Mouse (Mus musculus): ENCODE data around the gene Gm20388. TPM values are rescaled to one million over a fixed set of nuclear protein-coding genes. Genes with fewer than 3 reads are reported as not detected.

Gm20388 gene
- polyA plus RNA-seq, 1 experiment from 2014 or later, result not detected

GRCm38 (mm10) chr8:123387041-123387440 lies 3476.4 kb downstream of the Gm20388 start:
- 79% methylated on average over 3 of the region's 3 CpGs for WGBS
- peaks cover 92% of the 10 kb centered on the region for H3K36me3 ChIP-seq
- ATAC-seq (replicated peaks; ENCODE audit: insufficient number of reproducible peaks, insufficient read depth, low FRiP score, low read depth), result no peak
- no peak overlapping the region for H3K4me2 ChIP-seq
- no peak overlapping the region for H3K27ac ChIP-seq
- 0 out of 2 replicates have a peak, but pooled peaks cover 3% of the 10 kb centered on the region for H3K4me1 ChIP-seq (replicated peaks)
- H3K4me3 ChIP-seq, result no peak overlapping the region
- no peak overlapping the region for H3K9ac ChIP-seq
- H3K27me3 ChIP-seq, result no peaks in the 10 kb centered on the region
- H3K9me3 ChIP-seq (replicated peaks), result no peaks in the 10 kb centered on the region

GRCm38 (mm10) chr8:123387801-123388200 lies 3477.2 kb downstream of the Gm20388 start:
- Histone ChIP-seq H3K9ac (no peak overlapping the region), H3K4me2 (no peak overlapping the region), H3K27ac (no peak overlapping the region), H3K4me1 (replicated peaks) (0 out of 2 replicates have a peak, but pooled peaks cover 3% of the 10 kb centered on the region), H3K36me3 (peaks cover 92% of the 10 kb centered on the region), H3K4me3 (no peak overlapping the region), H3K9me3 (replicated peaks) (no peaks in the 10 kb centered on the region), H3K27me3 (no peaks in the 10 kb centered on the region)
- WGBS, result 71% methylated on average over 8 of the region's 8 CpGs
- no peak for ATAC-seq (replicated peaks; ENCODE audit: insufficient number of reproducible peaks, insufficient read depth, low FRiP score, low read depth)

GRCm38 (mm10) chr8:123389026-123389425 lies 3478.4 kb downstream of the Gm20388 start:
- Histone ChIP-seq H3K27me3 (no peaks in the 10 kb centered on the region), H3K4me1 (replicated peaks) (0 out of 2 replicates have a peak, but pooled peaks cover 3% of the 10 kb centered on the region), H3K9ac (no peak overlapping the region), H3K4me2 (no peak overlapping the region), H3K9me3 (replicated peaks) (no peaks in the 10 kb centered on the region), H3K27ac (no peak overlapping the region), H3K4me3 (no peak overlapping the region), H3K36me3 (peaks cover 92% of the 10 kb centered on the region)
- ATAC-seq (replicated peaks; ENCODE audit: insufficient number of reproducible peaks, insufficient read depth, low FRiP score, low read depth), result no peak
- WGBS, result 94% methylated on average over 7 of the region's 7 CpGs

- H3K27me3 ChIP-seq, result no peaks in the 10 kb centered on the region
- no peak overlapping the region for H3K4me3 ChIP-seq
These were observed 3487.7 kb downstream of the Gm20388 start for GRCm38 (mm10) chr8:123398308-123398707.

GRCm38 (mm10) chr8:123401936-123402335 lies 3491.3 kb downstream of the Gm20388 start:
- WGBS, result 89% methylated on average over 9 of the region's 9 CpGs
- Histone ChIP-seq H3K4me1 (replicated peaks) (peaks cover 1% of the 10 kb centered on the region; the same call in 1 of the 2 replicates), H3K27ac (no peak overlapping the region), H3K4me3 (no peak overlapping the region), H3K27me3 (peaks cover 1% of the 10 kb centered on the region), H3K4me2 (no peak overlapping the region), H3K9me3 (replicated peaks) (no peaks in the 10 kb centered on the region), H3K36me3 (peaks cover 61% of the 10 kb centered on the region), H3K9ac (no peak overlapping the region)
- no peak for ATAC-seq (replicated peaks; ENCODE audit: insufficient number of reproducible peaks, insufficient read depth, low FRiP score, low read depth)

More at GRCm38 (mm10) chr8:123398308-123398707, 3487.7 kb downstream of the Gm20388 start:
- no peak overlapping the region for H3K4me2 ChIP-seq
- ATAC-seq (replicated peaks; ENCODE audit: insufficient number of reproducible peaks, insufficient read depth, low FRiP score, low read depth), result no peak
- H3K36me3 ChIP-seq, result peaks cover 96% of the 10 kb centered on the region
- no peaks in the 10 kb centered on the region for H3K9me3 ChIP-seq (replicated peaks)
- no peak overlapping the region for H3K9ac ChIP-seq
- H3K4me1 ChIP-seq (replicated peaks), result no peaks in the 10 kb centered on the region
- no peak overlapping the region for H3K27ac ChIP-seq
- WGBS, result 89% methylated on average over 13 of the region's 13 CpGs

- ATAC-seq (replicated peaks; ENCODE audit: insufficient number of reproducible peaks, insufficient read depth, low FRiP score, low read depth), result no peak
- H3K4me2 ChIP-seq, result no peak overlapping the region
- H3K36me3 ChIP-seq, result peaks cover 53% of the 10 kb centered on the region
- H3K9ac ChIP-seq, result no peak overlapping the region
- peaks cover 10% of the 10 kb centered on the region for H3K27me3 ChIP-seq
- H3K4me3 ChIP-seq, result no peak overlapping the region
- H3K4me1 ChIP-seq (replicated peaks), result peaks cover 2% of the 10 kb centered on the region; the same call in 1 of the 2 replicates
- 79% methylated on average over 9 of the region's 9 CpGs for WGBS
- no peaks in the 10 kb centered on the region for H3K9me3 ChIP-seq (replicated peaks)
- no peak overlapping the region for H3K27ac ChIP-seq
These were observed 3492.2 kb downstream of the Gm20388 start for GRCm38 (mm10) chr8:123402730-123403326.

GRCm38 (mm10) chr8:123404521-123404920 lies 3493.9 kb downstream of the Gm20388 start:
- no peak overlapping the region for H3K9ac ChIP-seq
- no peak for ATAC-seq (replicated peaks; ENCODE audit: insufficient number of reproducible peaks, insufficient read depth, low FRiP score, low read depth)
- 47% methylated on average over 8 of the region's 8 CpGs for WGBS

GRCm38 (mm10) chr8:123406786-123407185 lies 3496.1 kb downstream of the Gm20388 start, which contains the start of gene Mc1r:
Mc1r (plus strand) TSS chr8:123407107.
- Histone ChIP-seq H3K27me3 (peaks cover 39% of the 10 kb centered on the region), H3K36me3 (peaks cover 15% of the 10 kb centered on the region; the same call in 1 of the 2 replicates), H3K4me1 (replicated peaks) (peaks cover 36% of the 10 kb centered on the region), H3K4me3 (no peak within 1 kb of the TSS), H3K9me3 (replicated peaks) (no peaks in the 10 kb centered on the region), H3K9ac (no peak within 1 kb of the TSS), H3K4me2 (no peak within 1 kb of the TSS; the same call in 1 of the 2 replicates), H3K27ac (no peak within 1 kb of the TSS)
- 8% methylated on average over 4 of the region's 4 CpGs for WGBS
- no peak for ATAC-seq (replicated peaks; ENCODE audit: insufficient number of reproducible peaks, insufficient read depth, low FRiP score, low read depth)

More at GRCm38 (mm10) chr8:123404521-123404920, 3493.9 kb downstream of the Gm20388 start:
- Histone ChIP-seq H3K27ac (peak overlapping the region; percentile 16; the same call in 1 of the 2 replicates), H3K36me3 (peaks cover 36% of the 10 kb centered on the region), H3K4me3 (no peak overlapping the region), H3K4me2 (no peak overlapping the region), H3K4me1 (replicated peaks) (peaks cover 17% of the 10 kb centered on the region), H3K27me3 (peaks cover 18% of the 10 kb centered on the region), H3K9me3 (replicated peaks) (no peaks in the 10 kb centered on the region)

- no peak overlapping the region for H3K4me3 ChIP-seq
- ATAC-seq (replicated peaks; ENCODE audit: insufficient number of reproducible peaks, insufficient read depth, low FRiP score, low read depth), result no peak
- 85% methylated on average over 13 of the region's 13 CpGs for WGBS
- peaks cover 48% of the 10 kb centered on the region for H3K27me3 ChIP-seq
- H3K4me1 ChIP-seq (replicated peaks), result peaks cover 40% of the 10 kb centered on the region
- no peak overlapping the region for H3K27ac ChIP-seq
- H3K9ac ChIP-seq, result no peak overlapping the region
- H3K36me3 ChIP-seq, result peaks cover 8% of the 10 kb centered on the region; the same call in 1 of the 2 replicates
- H3K4me2 ChIP-seq, result no peak overlapping the region
- H3K9me3 ChIP-seq (replicated peaks), result no peaks in the 10 kb centered on the region
These were observed 3497.0 kb downstream of the Gm20388 start for GRCm38 (mm10) chr8:123407612-123408011.

- Histone ChIP-seq H3K9me3 (replicated peaks) (no peaks in the 10 kb centered on the region), H3K27me3 (peaks cover 60% of the 10 kb centered on the region), H3K9ac (no peak overlapping the region), H3K4me3 (no peak overlapping the region), H3K4me2 (no peak overlapping the region), H3K27ac (no peak overlapping the region), H3K36me3 (no peaks in the 10 kb centered on the region), H3K4me1 (replicated peaks) (peaks cover 40% of the 10 kb centered on the region)
- WGBS, result 55% methylated on average over 9 of the region's 9 CpGs
- no peak for ATAC-seq (replicated peaks; ENCODE audit: insufficient number of reproducible peaks, insufficient read depth, low FRiP score, low read depth)
These were observed 3498.2 kb downstream of the Gm20388 start for GRCm38 (mm10) chr8:123408586-123409544.

- no peaks in the 10 kb centered on the region for H3K36me3 ChIP-seq
- H3K4me3 ChIP-seq, result no peak overlapping the region
- H3K27me3 ChIP-seq, result peaks cover 65% of the 10 kb centered on the region
- peaks cover 40% of the 10 kb centered on the region for H3K4me1 ChIP-seq (replicated peaks)
- H3K4me2 ChIP-seq, result no peak overlapping the region
- H3K27ac ChIP-seq, result no peak overlapping the region
- WGBS, result 55% methylated on average over 8 of the region's 8 CpGs
- H3K9me3 ChIP-seq (replicated peaks), result no peaks in the 10 kb centered on the region
- H3K9ac ChIP-seq, result no peak overlapping the region
- 0 out of 2 replicates have a peak, but pooled peaks have one; percentile 25 for ATAC-seq (replicated peaks; ENCODE audit: insufficient number of reproducible peaks, insufficient read depth, low FRiP score, low read depth)
These were observed 3499.5 kb downstream of the Gm20388 start for GRCm38 (mm10) chr8:123410049-123410587.
